Mouse (Mus musculus) embryonic facial prominence, embryonic 12.5 days (tissue): ENCODE measurements at regions not wholly inside any gene's neighbourhood (a gene's known extent, or its start where the extent isn't known, plus 50 kb on each side); places are given as distances from the start of the nearest gene placed in this dataset.

Experiments
- ATAC-seq: fragments of 200-750 bp; cut with Nextera tagmentation; 2 replicates; pipeline ENCODE4 v1.8.0; 2017; ENCODE audit not compliant: insufficient number of reproducible peaks, insufficient read depth, low FRiP score, low TSS enrichment
- H3K27ac ChIP-seq: fragments of 300-500 bp; sonication (generic); 2 replicates; pipeline ENCODE4 v1.5.1; 2016; ENCODE audit warnings: mild to moderate bottlenecking
- H3K27me3 ChIP-seq: fragments of 300-500 bp; sonication (generic); 2 replicates; pipeline ENCODE4 v1.6.1; 2016; ENCODE audit warnings: mild to moderate bottlenecking, moderate library complexity
- H3K36me3 ChIP-seq: fragments of 300-500 bp; sonication (generic); 2 replicates; pipeline ENCODE4 v1.6.1; 2016; ENCODE audit warnings: mild to moderate bottlenecking
- H3K4me1 ChIP-seq: fragments of 300-500 bp; sonication (generic); 2 replicates; pipeline ENCODE4 v1.6.1; 2016
- H3K4me2 ChIP-seq: fragments of 300-500 bp; sonication (generic); replicated peaks from 2 replicates; pipeline ENCODE4 v1.6.1; 2016; ENCODE audit warnings: mild to moderate bottlenecking, moderate library complexity
- H3K4me3 ChIP-seq: fragments of 300-500 bp; sonication (generic); 2 replicates; pipeline ENCODE4 v1.5.1; 2016; ENCODE audit warnings: mild to moderate bottlenecking
- H3K9ac ChIP-seq: fragments of 300-500 bp; sonication (generic); 2 replicates; pipeline ENCODE4 v1.6.1; 2016; ENCODE audit warnings: mild to moderate bottlenecking, moderate library complexity
- H3K9me3 ChIP-seq: fragments of 300-500 bp; sonication (generic); 2 replicates; pipeline ENCODE4 v1.6.1; 2016; ENCODE audit warnings: mild to moderate bottlenecking, moderate library complexity
- WGBS: fragments of 180-500 bp; shearing (Covaris S2); methylation state at CpG from one replicate; pipeline ENCODE4 v1.1.7; 2016; 5-methylcytosine and 5-hydroxymethylcytosine counted together

- no peaks in the 10 kb centered on the region for H3K36me3 ChIP-seq
- H3K4me3 ChIP-seq, result no peak overlapping the region
- ATAC-seq, result no peak
- 69% methylated on average over 3 of the region's 3 CpGs for WGBS
- no peaks in the 10 kb centered on the region for H3K4me1 ChIP-seq
- H3K9me3 ChIP-seq, result no peaks in the 10 kb centered on the region
- H3K27ac ChIP-seq, result no peak overlapping the region
- H3K9ac ChIP-seq, result no peak overlapping the region
- no peak overlapping the region for H3K4me2 ChIP-seq
- no peaks in the 10 kb centered on the region for H3K27me3 ChIP-seq
These were observed 68.1 kb upstream of the Ppm1j start for GRCm38 (mm10) chr3:104712711-104713110.

- no peak overlapping the region for H3K27ac ChIP-seq
- no peaks in the 10 kb centered on the region for H3K4me1 ChIP-seq
- H3K9ac ChIP-seq, result no peak overlapping the region
- no peaks in the 10 kb centered on the region for H3K36me3 ChIP-seq
- H3K4me2 ChIP-seq, result peak overlapping the region; percentile 30; the same call in 1 of the 2 replicates
- ATAC-seq, result peak; percentile 41; the same call in 1 of the 2 replicates
- no peak overlapping the region for H3K4me3 ChIP-seq
- H3K9me3 ChIP-seq, result no peaks in the 10 kb centered on the region
- no peaks in the 10 kb centered on the region for H3K27me3 ChIP-seq
- WGBS, result 25% methylated on average over 8 of the region's 8 CpGs
These were observed 66.8 kb upstream of the Ppm1j start for GRCm38 (mm10) chr3:104713836-104714631.

GRCm38 (mm10) chr3:104714679-104715326 lies 66.1 kb upstream of the Ppm1j start:
- Histone ChIP-seq H3K27ac (no peak overlapping the region), H3K27me3 (no peaks in the 10 kb centered on the region), H3K36me3 (no peaks in the 10 kb centered on the region), H3K9ac (no peak overlapping the region), H3K4me1 (no peaks in the 10 kb centered on the region), H3K9me3 (no peaks in the 10 kb centered on the region), H3K4me3 (no peak overlapping the region), H3K4me2 (peak overlapping the region; percentile 30; the same call in 1 of the 2 replicates)
- whole genome bisulfite sequencing, result 48% methylated on average over 11 of the region's 11 CpGs
- ATAC-seq, result no peak
